Mouse (Mus musculus) thymus, adult 2 months (tissue): ENCODE data around the gene Ccdc152.

Source experiments
- CTCF ChIP-seq: fragments of 200-500 bp; IDR thresholded peaks from 2 replicates; pipeline ENCODE4 v1.5.1; 2012; ENCODE audit warnings: mild to moderate bottlenecking, control low read depth, low read length, moderate library complexity, borderline replicate concordance; ENCODE audit not compliant: control insufficient read depth, poor library complexity, insufficient read depth; ENCODE audit errors: extremely low read depth
- POLR2A ChIP-seq: fragments of 200-500 bp; IDR thresholded peaks from 2 replicates; pipeline ENCODE4 v1.6.1; 2012; ENCODE audit warnings: mild to moderate bottlenecking, low read length, control low read depth, moderate library complexity; ENCODE audit not compliant: control insufficient read depth, poor library complexity, insufficient read depth; ENCODE audit errors: extremely low read depth

DNA sequence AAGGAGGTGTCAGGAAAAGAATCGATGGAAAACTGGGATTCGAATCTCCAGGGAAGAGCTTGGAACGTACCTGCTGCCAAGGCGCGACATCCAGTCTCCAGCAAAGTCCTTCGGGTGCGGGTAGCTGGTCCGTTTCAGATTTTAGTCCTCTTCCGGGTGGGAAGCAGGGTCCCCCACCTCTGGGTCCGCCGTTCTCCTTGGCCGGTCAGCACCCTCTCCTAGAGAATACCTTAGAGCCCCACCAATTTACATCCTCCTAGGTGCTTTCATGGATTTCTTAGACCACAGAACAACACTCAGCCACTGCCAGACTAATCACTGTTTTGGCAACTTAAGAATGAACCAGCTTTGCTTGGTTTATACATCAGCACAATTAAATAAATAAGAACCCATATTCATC is at the start of gene Ccdc152:
- TF ChIP-seq POLR2A (no peak), CTCF (no peak)
